Mouse (Mus musculus): ENCODE data around the gene Vasp. TPM values are rescaled to one million over a fixed set of nuclear protein-coding genes. Genes with fewer than 3 reads are reported as not detected.

Vasp gene
- polyA plus RNA-seq, 1 experiment from 2014 or later: 73.8 TPM

DNA sequence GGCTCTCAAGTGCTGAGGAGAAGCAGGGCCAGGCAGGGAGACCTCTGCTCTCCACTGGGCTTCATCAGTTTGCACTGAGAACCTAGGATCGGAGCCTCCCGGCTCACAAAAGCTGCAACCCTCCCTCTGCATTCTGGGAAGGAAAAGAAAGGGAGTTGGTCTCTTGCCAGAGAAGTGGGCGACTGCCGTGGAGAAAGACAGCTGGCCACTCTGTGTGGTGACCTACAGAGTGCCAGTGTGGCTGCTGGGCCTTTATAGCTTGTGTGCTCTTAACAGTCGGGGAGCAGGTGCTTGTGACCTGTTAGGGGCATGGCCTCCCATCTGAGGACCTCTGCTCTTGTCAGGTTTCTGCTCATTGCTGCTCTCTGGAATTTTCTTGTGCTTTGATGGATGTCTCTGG, 27.8 kb downstream of the Vasp start:
- H3K9ac ChIP-seq: no peak overlapping the region

GRCm38 (mm10) chr7:19242005-19242404, 29.6 kb downstream of the Vasp start:
- Histone ChIP-seq H3K27me3 (no peaks in the 10 kb centered on the region), H3K4me2 (no peak overlapping the region), H3K36me3 (peaks cover 28% of the 10 kb centered on the region), H3K4me3 (no peak overlapping the region), H3K9ac (no peak overlapping the region), H3K4me1 (no peaks in the 10 kb centered on the region), H3K9me3 (no peaks in the 10 kb centered on the region), H3K27ac (no peak overlapping the region)
- WGBS: 81% methylated on average over 1 of the region's 1 CpGs
- ATAC-seq (ENCODE audit: insufficient number of reproducible peaks, low FRiP score, low TSS enrichment, low read depth): no peak

More for the DNA sequence above, 27.8 kb downstream of the Vasp start:
- H3K4me2 ChIP-seq: no peak overlapping the region
- H3K9me3 ChIP-seq: no peaks in the 10 kb centered on the region
- no peak overlapping the region for H3K27ac ChIP-seq
- peaks cover 34% of the 10 kb centered on the region for H3K36me3 ChIP-seq
- no peak overlapping the region for H3K4me3 ChIP-seq
- no peak for ATAC-seq (ENCODE audit: insufficient number of reproducible peaks, low FRiP score, low TSS enrichment, low read depth)
- H3K4me1 ChIP-seq: no peaks in the 10 kb centered on the region
- H3K27me3 ChIP-seq: no peaks in the 10 kb centered on the region
- WGBS: 83% methylated on average over 5 of the region's 5 CpGs

GRCm38 (mm10) chr7:19240905-19241463, 30.6 kb downstream of the Vasp start:
- Histone ChIP-seq H3K9me3 (no peaks in the 10 kb centered on the region), H3K36me3 (peaks cover 18% of the 10 kb centered on the region), H3K27ac (no peak overlapping the region), H3K4me2 (no peak overlapping the region), H3K27me3 (no peaks in the 10 kb centered on the region), H3K9ac (no peak overlapping the region), H3K4me1 (0 out of 2 replicates have a peak, but pooled peaks cover 2% of the 10 kb centered on the region), H3K4me3 (no peak overlapping the region)
- ATAC-seq (ENCODE audit: insufficient number of reproducible peaks, low FRiP score, low TSS enrichment, low read depth): no peak
- WGBS: 63% methylated on average over 8 of the region's 8 CpGs

GRCm38 (mm10) chr7:19239986-19240385, 31.6 kb downstream of the Vasp start:
- Histone ChIP-seq H3K4me3 (no peak overlapping the region), H3K4me1 (0 out of 2 replicates have a peak, but pooled peaks cover 2% of the 10 kb centered on the region), H3K27me3 (no peaks in the 10 kb centered on the region), H3K4me2 (no peak overlapping the region), H3K27ac (no peak overlapping the region), H3K9ac (no peak overlapping the region), H3K9me3 (no peaks in the 10 kb centered on the region), H3K36me3 (peaks cover 8% of the 10 kb centered on the region)
- WGBS: 85% methylated on average over 1 of the region's 4 CpGs
- no peak for ATAC-seq (ENCODE audit: insufficient number of reproducible peaks, low FRiP score, low TSS enrichment, low read depth)

GRCm38 (mm10) chr7:19239423-19239822, 32.2 kb downstream of the Vasp start:
- H3K36me3 ChIP-seq: peaks cover 3% of the 10 kb centered on the region; the same call in 1 of the 2 replicates
- 0 out of 2 replicates have a peak, but pooled peaks cover 2% of the 10 kb centered on the region for H3K4me1 ChIP-seq
- no peak overlapping the region for H3K27ac ChIP-seq
- H3K9me3 ChIP-seq: no peaks in the 10 kb centered on the region
- H3K4me2 ChIP-seq: no peak overlapping the region
- no peak overlapping the region for H3K9ac ChIP-seq
- H3K27me3 ChIP-seq: no peaks in the 10 kb centered on the region
- ATAC-seq (ENCODE audit: insufficient number of reproducible peaks, low FRiP score, low TSS enrichment, low read depth): peak; percentile 78
- H3K4me3 ChIP-seq: no peak overlapping the region
- 0% methylated on average over 1 of the region's 1 CpGs for WGBS

DNA sequence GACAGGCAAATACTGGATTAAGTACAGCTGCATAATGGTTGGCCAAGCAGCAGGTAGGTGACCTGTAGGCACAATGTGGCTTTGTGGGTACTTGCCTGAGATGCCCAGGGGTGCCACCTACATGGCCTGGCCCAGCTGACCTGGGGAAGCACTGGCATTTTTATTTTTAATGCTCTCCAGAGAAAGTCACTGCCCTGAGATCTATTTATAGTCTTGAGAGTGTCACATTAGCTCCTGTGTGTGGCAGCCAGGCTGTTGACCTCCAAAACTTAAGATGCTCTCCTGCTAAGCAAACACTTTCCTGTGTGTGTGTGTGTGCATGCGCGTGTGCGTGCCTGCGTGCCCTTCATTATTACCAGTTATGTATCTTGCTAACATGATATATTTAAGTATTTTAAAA, 33.3 kb downstream of the Vasp start:
- Histone ChIP-seq H3K4me3 (no peak overlapping the region), H3K9ac (no peak overlapping the region), H3K4me1 (0 out of 2 replicates have a peak, but pooled peaks cover 2% of the 10 kb centered on the region), H3K36me3 (peaks cover 3% of the 10 kb centered on the region; the same call in 1 of the 2 replicates), H3K9me3 (no peaks in the 10 kb centered on the region), H3K4me2 (no peak overlapping the region), H3K27me3 (no peaks in the 10 kb centered on the region), H3K27ac (no peak overlapping the region)
- WGBS: 95% methylated on average over 4 of the region's 4 CpGs
- no peak for ATAC-seq (ENCODE audit: insufficient number of reproducible peaks, low FRiP score, low TSS enrichment, low read depth)

GRCm38 (mm10) chr7:19236411-19236810, 35.2 kb downstream of the Vasp start:
- Histone ChIP-seq H3K36me3 (peaks cover 3% of the 10 kb centered on the region; the same call in 1 of the 2 replicates), H3K4me3 (no peak overlapping the region), H3K9me3 (no peaks in the 10 kb centered on the region), H3K9ac (no peak overlapping the region), H3K4me1 (0 out of 2 replicates have a peak, but pooled peaks cover 4% of the 10 kb centered on the region), H3K4me2 (no peak overlapping the region), H3K27me3 (no peaks in the 10 kb centered on the region), H3K27ac (no peak overlapping the region)
- whole genome bisulfite sequencing: 64% methylated on average over 2 of the region's 2 CpGs
- ATAC-seq (ENCODE audit: insufficient number of reproducible peaks, low FRiP score, low TSS enrichment, low read depth): no peak

GRCm38 (mm10) chr7:19235092-19235671, 36.4 kb downstream of the Vasp start:
- no peaks in the 10 kb centered on the region for H3K27me3 ChIP-seq
- H3K27ac ChIP-seq: no peak overlapping the region
- H3K4me1 ChIP-seq: 0 out of 2 replicates have a peak, but pooled peaks cover 4% of the 10 kb centered on the region
- no peak overlapping the region for H3K4me3 ChIP-seq
- H3K9me3 ChIP-seq: no peaks in the 10 kb centered on the region
- WGBS: 88% methylated on average over 2 of the region's 2 CpGs
- H3K4me2 ChIP-seq: no peak overlapping the region
- no peak overlapping the region for H3K9ac ChIP-seq
- peaks cover 11% of the 10 kb centered on the region; the same call in 1 of the 2 replicates for H3K36me3 ChIP-seq
- no peak for ATAC-seq (ENCODE audit: insufficient number of reproducible peaks, low FRiP score, low TSS enrichment, low read depth)

- H3K36me3 ChIP-seq: peaks cover 11% of the 10 kb centered on the region; the same call in 1 of the 2 replicates
- H3K9ac ChIP-seq: no peak overlapping the region
- H3K27me3 ChIP-seq: no peaks in the 10 kb centered on the region
- no peak overlapping the region for H3K4me3 ChIP-seq
- H3K4me2 ChIP-seq: no peak overlapping the region
- 75% methylated on average over 5 of the region's 5 CpGs for WGBS
- 0 out of 2 replicates have a peak, but pooled peaks cover 7% of the 10 kb centered on the region for H3K4me1 ChIP-seq
- ATAC-seq (ENCODE audit: insufficient number of reproducible peaks, low FRiP score, low TSS enrichment, low read depth): no peak
- H3K9me3 ChIP-seq: no peaks in the 10 kb centered on the region
- no peak overlapping the region for H3K27ac ChIP-seq
Observed at GRCm38 (mm10) chr7:19234652-19235051, 37.0 kb downstream of the Vasp start.

DNA sequence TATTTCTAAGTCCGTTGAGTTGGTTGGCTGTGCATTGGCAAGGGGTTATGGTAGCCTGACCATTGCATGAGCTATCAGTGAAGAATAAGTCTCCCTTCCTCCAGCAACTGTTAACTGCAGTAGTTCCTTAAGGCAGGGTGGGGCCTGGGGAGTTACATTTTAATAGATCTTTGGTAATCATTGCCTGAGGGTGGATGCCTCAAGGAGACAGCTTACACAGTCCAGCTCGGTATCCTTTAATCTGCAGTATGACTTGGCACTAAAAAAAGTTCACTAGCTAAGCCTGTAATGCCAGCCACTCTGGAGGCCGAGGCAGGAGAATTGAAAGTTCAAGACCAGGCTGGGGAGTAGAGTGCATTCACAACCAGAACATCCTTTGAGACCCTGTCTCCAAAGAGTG, 39.8 kb downstream of the Vasp start:
- ATAC-seq (ENCODE audit: insufficient number of reproducible peaks, low FRiP score, low TSS enrichment, low read depth): no peak
- WGBS: 86% methylated on average over 3 of the region's 3 CpGs
- Histone ChIP-seq H3K4me1 (peaks cover 16% of the 10 kb centered on the region), H3K4me3 (no peak overlapping the region), H3K27ac (no peak overlapping the region), H3K9me3 (no peaks in the 10 kb centered on the region), H3K27me3 (no peaks in the 10 kb centered on the region), H3K36me3 (peaks cover 11% of the 10 kb centered on the region; the same call in 1 of the 2 replicates), H3K4me2 (no peak overlapping the region), H3K9ac (no peak overlapping the region)

DNA sequence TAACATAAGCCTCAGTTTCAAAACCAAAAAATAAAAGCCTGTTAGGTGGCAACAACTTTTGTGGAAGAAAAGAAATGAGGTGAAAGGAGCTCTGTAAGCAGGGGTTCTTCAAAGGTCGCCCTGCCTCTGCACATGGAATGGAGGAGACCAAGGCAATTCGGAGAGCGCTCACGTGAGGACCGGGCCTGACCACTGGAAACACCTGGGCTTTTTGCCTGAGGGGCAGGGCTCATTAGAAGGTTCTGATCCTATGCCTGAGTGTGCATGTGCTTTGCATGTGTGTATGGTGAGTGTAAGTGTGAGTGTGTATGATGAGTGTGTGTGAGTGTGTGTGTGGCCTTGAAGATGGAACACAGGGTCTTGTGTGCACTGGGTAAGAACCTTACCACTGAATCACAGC, 40.7 kb downstream of the Vasp start:
- H3K36me3 ChIP-seq: peaks cover 11% of the 10 kb centered on the region; the same call in 1 of the 2 replicates
- no peak overlapping the region for H3K27ac ChIP-seq
- no peak overlapping the region for H3K4me2 ChIP-seq
- no peak for ATAC-seq (ENCODE audit: insufficient number of reproducible peaks, low FRiP score, low TSS enrichment, low read depth)
- no peaks in the 10 kb centered on the region for H3K9me3 ChIP-seq
- 88% methylated on average over 5 of the region's 5 CpGs for WGBS
- no peak overlapping the region for H3K4me3 ChIP-seq
- no peak overlapping the region for H3K9ac ChIP-seq
- H3K27me3 ChIP-seq: no peaks in the 10 kb centered on the region
- peaks cover 16% of the 10 kb centered on the region for H3K4me1 ChIP-seq

DNA sequence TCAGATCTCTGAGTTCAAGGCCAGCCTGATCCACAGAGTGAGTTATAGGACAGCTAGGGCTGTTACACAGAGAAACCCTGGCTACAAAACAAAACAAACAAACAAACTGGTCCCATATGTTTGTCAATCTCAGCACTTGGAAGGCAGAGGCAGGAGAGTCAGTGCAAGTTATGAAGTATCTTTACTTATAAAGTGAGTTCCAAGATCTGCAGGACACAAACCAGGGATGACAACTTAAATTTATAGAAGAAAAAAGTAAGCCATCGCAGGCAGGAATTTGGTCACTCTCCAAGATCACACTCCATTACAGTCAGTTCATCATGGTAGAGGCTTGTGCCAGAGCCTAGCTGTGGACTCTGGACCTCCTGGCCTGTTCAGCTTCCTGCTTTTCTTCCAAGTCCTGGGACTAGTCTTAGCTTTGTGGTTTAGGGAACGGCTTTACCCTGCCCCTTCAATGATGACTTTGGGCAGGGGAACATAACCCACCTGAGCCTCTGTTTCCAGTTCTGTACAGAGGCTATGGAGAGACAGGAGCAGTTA, 41.5 kb downstream of the Vasp start:
- peaks cover 16% of the 10 kb centered on the region for H3K4me1 ChIP-seq
- H3K4me2 ChIP-seq: no peak overlapping the region
- peaks cover 11% of the 10 kb centered on the region; the same call in 1 of the 2 replicates for H3K36me3 ChIP-seq
- no peaks in the 10 kb centered on the region for H3K9me3 ChIP-seq
- H3K27me3 ChIP-seq: no peaks in the 10 kb centered on the region
- no peak overlapping the region for H3K4me3 ChIP-seq
- H3K9ac ChIP-seq: no peak overlapping the region
- WGBS: 91% methylated on average over 2 of the region's 2 CpGs
- H3K27ac ChIP-seq: no peak overlapping the region
- no peak for ATAC-seq (ENCODE audit: insufficient number of reproducible peaks, low FRiP score, low TSS enrichment, low read depth)

Measured in limb, embryonic 15.5 days (tissue).